22 mouse cellular contexts compared by ENCODE assay signal in genomic region chr4:111449442-111450199, GRCm38 (mm10). TPM values are rescaled to one million over a fixed set of nuclear protein-coding genes. Genes with fewer than 3 reads are reported as not detected.
DNase-seq lines count a peak whose midpoint lies in the region; ATAC-seq lines count a peak whose summit lies in the region.
"Had no signal": no experiment of that assay in that cellular context is flagged by ENCODE, and none has a peak within 500 bp of the region (broad histone marks: within the 10 kb centered on the region; RNA-seq: fewer than 3 reads in every experiment).

No protein-coding gene starts in this region.

- H3K9me3 ChIP-seq in embryonic facial prominence, embryonic 14.5 days (ENCODE audit: control insufficient read depth, low read length), result no peaks in the 10 kb centered on the region
- no peaks in the 10 kb centered on the region for H3K9me3 ChIP-seq in embryonic facial prominence, embryonic 10.5 days
- H3K9me3 ChIP-seq in kidney, embryonic 16.5 days (ENCODE audit: low read length), result no peaks in the 10 kb centered on the region
- no peaks in the 10 kb centered on the region for H3K9me3 ChIP-seq in lung, embryonic 16.5 days (ENCODE audit: control insufficient read depth, low read length)
- H3K9me3 ChIP-seq: heart, embryonic 12.5 days; hindbrain, embryonic 13.5 days; liver, embryonic 12.5 days; midbrain, embryonic 12.5 days; neural tube, embryonic 15.5 days had no signal

- H3K4me1 ChIP-seq in embryonic facial prominence, embryonic 14.5 days (ENCODE audit: control insufficient read depth, insufficient read depth, low read length), result no peaks in the 10 kb centered on the region; the same call in 1 of the 2 replicates
- H3K4me1 ChIP-seq in embryonic facial prominence, embryonic 10.5 days, result 0 out of 2 replicates have a peak, but pooled peaks cover 3% of the 10 kb centered on the region
- H3K4me1 ChIP-seq in kidney, embryonic 16.5 days (ENCODE audit: insufficient read depth, low read length), result 0 out of 2 replicates have a peak, but pooled peaks cover 3% of the 10 kb centered on the region
- H3K4me1 ChIP-seq in lung, embryonic 16.5 days (replicated peaks; ENCODE audit: control insufficient read depth, insufficient read depth, low read length), result peaks cover 7% of the 10 kb centered on the region; the same call in 1 of the 2 replicates
- H3K4me1 ChIP-seq: liver, embryonic 12.5 days had no signal

- no peak for DNase-seq in embryonic facial prominence, embryonic 14.5 days (ENCODE audit: low spot score)
- DNase-seq in embryonic facial prominence, embryonic 10.5 days (ENCODE audit: low spot score), result no peak
- DNase-seq in kidney, postnatal 10 days, result no peak
- DNase-seq in lung, adult 18-20 months, result no peak
- DNase-seq: adrenal gland, postnatal 14 days; cerebellum, adult 9-10 months; kidney, adult 8-10 months; kidney, postnatal 36 days; lung, adult 2 months; right cerebral cortex, adult 18-20 months; right cerebral cortex, postnatal 4 days; thymus, adult 2 months had no signal

- ATAC-seq in embryonic facial prominence, embryonic 14.5 days (ENCODE audit: low read depth), result no peak
- ATAC-seq in kidney, embryonic 16.5 days (ENCODE audit: low FRiP score, low TSS enrichment), result no peak
- ATAC-seq in lung, embryonic 16.5 days (ENCODE audit: low read depth), result peak; percentile 53
- no peak for ATAC-seq in granulocyte monocyte progenitor cell, adult 5-6 weeks (replicated peaks; ENCODE audit: poor library complexity, severe bottlenecking)
- no peak for ATAC-seq in CD4-positive, CD25-positive, alpha-beta regulatory T cell, adult 4 months
- ATAC-seq: liver, embryonic 12.5 days had no signal

- H3K27me3 ChIP-seq in embryonic facial prominence, embryonic 14.5 days (replicated peaks; ENCODE audit: control insufficient read depth, insufficient read depth, low read length), result no peaks in the 10 kb centered on the region
- H3K27me3 ChIP-seq in embryonic facial prominence, embryonic 10.5 days (replicated peaks; ENCODE audit: low read depth, poor library complexity, severe bottlenecking), result no peaks in the 10 kb centered on the region; the same call in 1 of the 2 replicates
- H3K27me3 ChIP-seq in kidney, embryonic 16.5 days (ENCODE audit: insufficient read depth, low read length), result no peaks in the 10 kb centered on the region
- H3K27me3 ChIP-seq in lung, embryonic 16.5 days (ENCODE audit: control insufficient read depth, insufficient read depth, low read depth, low read length), result no peaks in the 10 kb centered on the region
- H3K27me3 ChIP-seq: heart, embryonic 12.5 days; hindbrain, embryonic 13.5 days; liver, embryonic 12.5 days; neural tube, embryonic 15.5 days had no signal

- H3K4me2 ChIP-seq in embryonic facial prominence, embryonic 14.5 days (ENCODE audit: low read depth, low read length), result no peak overlapping the region
- H3K4me2 ChIP-seq in kidney, embryonic 16.5 days (replicated peaks; ENCODE audit: low read depth, low read length), result no peak overlapping the region
- H3K4me2 ChIP-seq in lung, embryonic 16.5 days (ENCODE audit: low read depth, low read length), result no peak overlapping the region
- H3K4me2 ChIP-seq: heart, embryonic 12.5 days; hindbrain, embryonic 13.5 days; liver, embryonic 12.5 days; midbrain, embryonic 12.5 days; neural tube, embryonic 15.5 days had no signal

- H3K4me3 ChIP-seq in embryonic facial prominence, embryonic 14.5 days (ENCODE audit: low read depth, low read length), result no peak overlapping the region
- H3K4me3 ChIP-seq in embryonic facial prominence, embryonic 10.5 days, result no peak overlapping the region
- no peak overlapping the region for H3K4me3 ChIP-seq in kidney, embryonic 16.5 days (ENCODE audit: low read length)
- H3K4me3 ChIP-seq in lung, embryonic 16.5 days (ENCODE audit: low read length), result no peak overlapping the region
- H3K4me3 ChIP-seq: heart, embryonic 12.5 days; hindbrain, embryonic 13.5 days; liver, embryonic 12.5 days; midbrain, embryonic 12.5 days; neural tube, embryonic 15.5 days had no signal

- WGBS in embryonic facial prominence, embryonic 14.5 days, result 60% methylated on average over 7 of the region's 7 CpGs
- WGBS in embryonic facial prominence, embryonic 10.5 days, result 76% methylated on average over 7 of the region's 7 CpGs
- 63% methylated on average over 7 of the region's 7 CpGs for WGBS in kidney, embryonic 16.5 days
- 36% methylated on average over 7 of the region's 7 CpGs for WGBS in lung, embryonic 16.5 days

- H3K27ac ChIP-seq in embryonic facial prominence, embryonic 14.5 days (replicated peaks; ENCODE audit: low read depth, low read length), result 0 out of 2 replicates have a peak overlapping the region, but pooled peaks have one; percentile 19
- H3K27ac ChIP-seq in embryonic facial prominence, embryonic 10.5 days (replicated peaks), result no peak overlapping the region
- peak overlapping the region; percentile 3; the same call in 1 of the 2 replicates for H3K27ac ChIP-seq in kidney, embryonic 16.5 days (ENCODE audit: low read length)
- peak overlapping the region; percentile 55 for H3K27ac ChIP-seq in lung, embryonic 16.5 days (ENCODE audit: low read length)
- H3K27ac ChIP-seq: hindbrain, embryonic 13.5 days; liver, embryonic 12.5 days; midbrain, embryonic 12.5 days; neural tube, embryonic 15.5 days had no signal

- H3K36me3 ChIP-seq in embryonic facial prominence, embryonic 14.5 days (ENCODE audit: control insufficient read depth, insufficient read depth, low read length), result peaks cover 73% of the 10 kb centered on the region
- H3K36me3 ChIP-seq in embryonic facial prominence, embryonic 10.5 days (replicated peaks), result peaks cover 85% of the 10 kb centered on the region
- H3K36me3 ChIP-seq in kidney, embryonic 16.5 days (ENCODE audit: insufficient read depth, low read length), result peaks cover 7% of the 10 kb centered on the region
- peaks cover 5% of the 10 kb centered on the region for H3K36me3 ChIP-seq in lung, embryonic 16.5 days (ENCODE audit: control insufficient read depth, insufficient read depth, low read length)
- H3K36me3 ChIP-seq: liver, embryonic 12.5 days had no signal

- H3K9ac ChIP-seq in embryonic facial prominence, embryonic 14.5 days (ENCODE audit: low read depth, low read length), result no peak overlapping the region
- H3K9ac ChIP-seq in kidney, embryonic 16.5 days (replicated peaks; ENCODE audit: low read length), result no peak overlapping the region
- H3K9ac ChIP-seq in lung, embryonic 16.5 days (ENCODE audit: low read length), result no peak overlapping the region
- H3K9ac ChIP-seq: heart, embryonic 12.5 days; hindbrain, embryonic 13.5 days; liver, embryonic 12.5 days; midbrain, embryonic 12.5 days; neural tube, embryonic 15.5 days had no signal

RNA-seq across cellular contexts. Expression of gene Bend5, which starts 34.8 kb away (rescaled TPM):
- polyA plus RNA-seq in embryonic facial prominence, embryonic 14.5 days (2014; fragmentation: Nextera tagmentation; extraction: Ambion mirVana), result 63.6 and 68.5 TPM in 2 replicates
- 31.0 and 35.8 TPM in 2 replicates for polyA plus RNA-seq in embryonic facial prominence, embryonic 10.5 days (2016; fragmentation: Nextera tagmentation; extraction: Ambion mirVana)
- 25.3 and 28.0 TPM in 2 replicates for polyA plus RNA-seq in kidney, embryonic 16.5 days (2015; fragmentation: Nextera tagmentation; extraction: Ambion mirVana)
- 19.6 and 20.9 TPM in 2 replicates for polyA plus RNA-seq in lung, embryonic 16.5 days (2015; fragmentation: Nextera tagmentation; extraction: Ambion mirVana)
- not detected in 2 replicates for total RNA-seq in granulocyte monocyte progenitor cell, adult 5-6 weeks (2014; fragmentation: Nextera tagmentation)
- 0.22 and 0.41 TPM in 2 replicates for total RNA-seq in granulocyte monocyte progenitor cell, adult 5-6 weeks (2017)
- under 1 TPM; 0.49 to 0.89 TPM for polyA plus RNA-seq in CD4-positive, CD25-positive, alpha-beta regulatory T cell, adult 4 months (2017; shearing (Covaris generic))
- total RNA-seq: megakaryocyte, adult 5-6 weeks had no signal

Comparison
In these comparisons a context has a peak if more than half of its experiments do, and no peak if none do; other contexts are left out.
1. RNA of gene Bend5, which starts 34.8 kb away (polyA plus RNA-seq): 63.6 to 68.5 TPM in embryonic facial prominence, embryonic 14.5 days, 31.0 to 35.8 TPM in embryonic facial prominence, embryonic 10.5 days, 25.3 to 28.0 TPM in kidney, embryonic 16.5 days and 19.6 to 20.9 TPM in lung, embryonic 16.5 days; 0.49 to 0.89 TPM in CD4-positive, CD25-positive, alpha-beta regulatory T cell, adult 4 months; every median in the first group is over 10 times any median in the second.